Mouse (Mus musculus) testis, adult 2 months (tissue): Measurements from ENCODE around the gene Ctu2. TPM values are rescaled to one million over a fixed set of nuclear protein-coding genes. Genes with fewer than 3 reads are reported as not detected.

Experiments
- H3K27ac ChIP-seq: fragments of 200-500 bp; 2 replicates; pipeline ENCODE4 v1.5.1; 2012; ENCODE audit warnings: low read depth, low read length; ENCODE audit not compliant: control insufficient read depth, insufficient read depth
- H3K27me3 ChIP-seq: fragments of 200-500 bp; 2 replicates; pipeline ENCODE4 v1.6.1; 2012; ENCODE audit warnings: mild to moderate bottlenecking, low read length, moderate library complexity; ENCODE audit not compliant: control insufficient read depth, insufficient read depth
- H3K36me3 ChIP-seq: fragments of 200-500 bp; 2 replicates; pipeline ENCODE4 v1.6.1; 2012; ENCODE audit warnings: mild to moderate bottlenecking, low read length; ENCODE audit not compliant: control insufficient read depth, insufficient read depth
- H3K4me1 ChIP-seq: fragments of 200-500 bp; 2 replicates; pipeline ENCODE4 v1.6.1; 2012; ENCODE audit warnings: low read length; ENCODE audit not compliant: control insufficient read depth, insufficient read depth
- H3K4me3 ChIP-seq: fragments of 200-500 bp; 2 replicates; pipeline ENCODE4 v1.5.1; 2012; ENCODE audit warnings: low read depth, mild to moderate bottlenecking, low read length, moderate library complexity, mixed read lengths; ENCODE audit not compliant: control insufficient read depth
- CTCF ChIP-seq: fragments of 200-500 bp; IDR thresholded peaks from 2 replicates; pipeline ENCODE4 v1.5.1; 2012; ENCODE audit warnings: low read depth, mild to moderate bottlenecking, inconsistent platforms, low read length, moderate library complexity; ENCODE audit not compliant: control insufficient read depth, insufficient read depth, insufficient replicate concordance
- POLR2A ChIP-seq: fragments of 200-500 bp; IDR thresholded peaks from 2 replicates; pipeline ENCODE4 v1.6.1; 2012; ENCODE audit warnings: low read depth, mild to moderate bottlenecking, inconsistent platforms, low read length, moderate library complexity; ENCODE audit not compliant: control insufficient read depth
- polyA plus RNA-seq: library from polyadenylated mRNA; depleted of rRNA; stranded (reverse); fragments of >200 nt; gene quantifications from 2 replicates; pipeline ENCODE4 v1.2.3, GENCODE M21; 2012

Ctu2 gene
- polyA plus RNA-seq, 1 experiment = 37.7 TPM

- Histone ChIP-seq H3K27ac (no peak overlapping the region), H3K36me3 (no peaks in the 10 kb centered on the region), H3K4me1 (peaks cover 17% of the 10 kb centered on the region), H3K27me3 (no peaks in the 10 kb centered on the region), H3K4me3 (no peak overlapping the region)
- TF ChIP-seq POLR2A (no peak), CTCF (no peak)
Observed at GRCm38 (mm10) chr8:122461473-122462148, 14.3 kb upstream of the Ctu2 start.

GRCm38 (mm10) chr8:122462510-122462909 lies 13.4 kb upstream of the Ctu2 start:
- TF ChIP-seq POLR2A = no peak
- TF ChIP-seq CTCF = no peak
- Histone ChIP-seq H3K27me3 (no peaks in the 10 kb centered on the region), H3K4me1 (peaks cover 17% of the 10 kb centered on the region)

GRCm38 (mm10) chr8:122463651-122464640 lies 12.0 kb upstream of the Ctu2 start:
- peaks cover 17% of the 10 kb centered on the region for H3K4me1 ChIP-seq
- H3K4me3 ChIP-seq = no peak overlapping the region
- TF ChIP-seq CTCF (no peak), POLR2A (no peak)
- no peak overlapping the region for H3K27ac ChIP-seq
- H3K36me3 ChIP-seq = no peaks in the 10 kb centered on the region; the same call in 1 of the 2 replicates
- no peaks in the 10 kb centered on the region for H3K27me3 ChIP-seq

More at GRCm38 (mm10) chr8:122462510-122462909, 13.4 kb upstream of the Ctu2 start:
- H3K4me3 ChIP-seq = no peak overlapping the region
- no peak overlapping the region for H3K27ac ChIP-seq
- no peaks in the 10 kb centered on the region for H3K36me3 ChIP-seq

- Histone ChIP-seq H3K4me3 (no peak overlapping the region), H3K36me3 (no peaks in the 10 kb centered on the region; the same call in 1 of the 2 replicates), H3K27ac (no peak overlapping the region), H3K4me1 (peaks cover 11% of the 10 kb centered on the region), H3K27me3 (no peaks in the 10 kb centered on the region)
- TF ChIP-seq POLR2A = no peak
Observed at GRCm38 (mm10) chr8:122464985-122465384, 11.0 kb upstream of the Ctu2 start.

- H3K36me3 ChIP-seq = no peaks in the 10 kb centered on the region; the same call in 1 of the 2 replicates
- no peaks in the 10 kb centered on the region for H3K27me3 ChIP-seq
- H3K27ac ChIP-seq = no peak overlapping the region
- H3K4me3 ChIP-seq = no peak overlapping the region
- TF ChIP-seq POLR2A (no peak), CTCF (no peak)
- H3K4me1 ChIP-seq = no peaks in the 10 kb centered on the region
Observed at GRCm38 (mm10) chr8:122467816-122468215, 8.1 kb upstream of the Ctu2 start.

GRCm38 (mm10) chr8:122469407-122469806 lies 6.5 kb upstream of the Ctu2 start:
- TF ChIP-seq POLR2A (no peak), CTCF (no peak)
- no peak overlapping the region for H3K27ac ChIP-seq
- no peak overlapping the region for H3K4me3 ChIP-seq
- H3K36me3 ChIP-seq = no peaks in the 10 kb centered on the region; the same call in none of the 2 replicates
- no peaks in the 10 kb centered on the region for H3K27me3 ChIP-seq
- H3K4me1 ChIP-seq = peaks cover 4% of the 10 kb centered on the region

- H3K4me3 ChIP-seq = no peak overlapping the region
- no peaks in the 10 kb centered on the region; the same call in none of the 2 replicates for H3K36me3 ChIP-seq
- no peaks in the 10 kb centered on the region for H3K27me3 ChIP-seq
- no peak overlapping the region for H3K27ac ChIP-seq
- peaks cover 6% of the 10 kb centered on the region for H3K4me1 ChIP-seq
- TF ChIP-seq POLR2A (no peak; the same call in 1 of the 2 replicates), CTCF (no peak)
Observed at GRCm38 (mm10) chr8:122469965-122470364, 6.0 kb upstream of the Ctu2 start.
